Mouse (Mus musculus): Measurements from ENCODE around the gene Uba3. TPM values are rescaled to one million over a fixed set of nuclear protein-coding genes. Genes with fewer than 3 reads are reported as not detected.
A peak's percentile ranks its signal among the peaks of the same experiment; 100 is the strongest.

Uba3 gene
- 88.8 and 90.6 TPM in 2 replicates for polyA plus RNA-seq (2016; fragmentation: Nextera tagmentation; extraction: Ambion mirVana)

GRCm38 (mm10) chr6:97205439-97205885 is at the start of gene Uba3:
Uba3 (minus strand) TSS chr6:97205647.
- H3K36me3 ChIP-seq = peaks cover 6% of the 10 kb centered on the region; the same call in 1 of the 2 replicates
- no peaks in the 10 kb centered on the region for H3K9me3 ChIP-seq
- WGBS = 1% methylated on average over 34 of the region's 38 CpGs
- peak; percentile 100 for DNase-seq (ENCODE audit: low spot score)
- H3K27me3 ChIP-seq (ENCODE audit: insufficient read depth, poor library complexity, severe bottlenecking) = no peaks in the 10 kb centered on the region
- H3K27ac ChIP-seq = peak within 1 kb of the TSS; percentile 97
- H3K4me3 ChIP-seq = peak within 1 kb of the TSS; percentile 91
- H3K4me1 ChIP-seq = peaks cover 16% of the 10 kb centered on the region

- whole genome bisulfite sequencing = 9% methylated on average over 9 of the region's 9 CpGs
- Histone ChIP-seq H3K4me1 (peaks cover 21% of the 10 kb centered on the region), H3K27me3 (ENCODE audit: insufficient read depth, poor library complexity, severe bottlenecking) (no peaks in the 10 kb centered on the region), H3K4me3 (peak within 1 kb of the TSS; percentile 51), H3K36me3 (peaks cover 4% of the 10 kb centered on the region; the same call in 1 of the 2 replicates), H3K27ac (peak within 1 kb of the TSS; percentile 87), H3K9me3 (no peaks in the 10 kb centered on the region)
- peak; percentile 80 for DNase-seq (ENCODE audit: low spot score)
Observed at GRCm38 (mm10) chr6:97252711-97253221, 47.3 kb upstream of the Uba3 start, which contains the start of gene Lmod3. Lmod3 (minus strand) TSS chr6:97252759.

- Histone ChIP-seq H3K4me1 (peaks cover 21% of the 10 kb centered on the region), H3K27me3 (ENCODE audit: insufficient read depth, poor library complexity, severe bottlenecking) (no peaks in the 10 kb centered on the region), H3K4me3 (peak overlapping the region; percentile 51), H3K27ac (peak overlapping the region; percentile 87), H3K36me3 (peaks cover 11% of the 10 kb centered on the region; the same call in 1 of the 2 replicates), H3K9me3 (no peaks in the 10 kb centered on the region)
- WGBS = 41% methylated on average over 5 of the region's 5 CpGs
- DNase-seq (ENCODE audit: low spot score) = no peak
Observed at GRCm38 (mm10) chr6:97252086-97252485, 46.6 kb upstream of the Uba3 start.

GRCm38 (mm10) chr6:97250966-97251365 is 45.5 kb upstream of the Uba3 start:
- 37% methylated on average over 6 of the region's 6 CpGs for WGBS

GRCm38 (mm10) chr6:97245200-97245599 is 39.8 kb upstream of the Uba3 start:
- no peaks in the 10 kb centered on the region for H3K4me1 ChIP-seq
- no peak overlapping the region for H3K27ac ChIP-seq
- no peak for DNase-seq (ENCODE audit: low spot score)
- no peaks in the 10 kb centered on the region for H3K27me3 ChIP-seq (ENCODE audit: insufficient read depth, poor library complexity, severe bottlenecking)
- peaks cover 17% of the 10 kb centered on the region; the same call in 1 of the 2 replicates for H3K36me3 ChIP-seq
- H3K9me3 ChIP-seq = no peaks in the 10 kb centered on the region
- H3K4me3 ChIP-seq = no peak overlapping the region

More at GRCm38 (mm10) chr6:97250966-97251365, 45.5 kb upstream of the Uba3 start:
- Histone ChIP-seq H3K9me3 (no peaks in the 10 kb centered on the region), H3K36me3 (peaks cover 12% of the 10 kb centered on the region; the same call in 1 of the 2 replicates), H3K4me3 (peak overlapping the region; percentile 51; the same call in 1 of the 2 replicates), H3K27me3 (ENCODE audit: insufficient read depth, poor library complexity, severe bottlenecking) (no peaks in the 10 kb centered on the region), H3K4me1 (peaks cover 17% of the 10 kb centered on the region), H3K27ac (peak overlapping the region; percentile 87; the same call in 1 of the 2 replicates)
- DNase-seq (ENCODE audit: low spot score) = peak; percentile 79

GRCm38 (mm10) chr6:97242522-97242921 is 37.1 kb upstream of the Uba3 start:
- no peak for DNase-seq (ENCODE audit: low spot score)
- Histone ChIP-seq H3K4me3 (no peak overlapping the region), H3K27me3 (ENCODE audit: insufficient read depth, poor library complexity, severe bottlenecking) (no peaks in the 10 kb centered on the region), H3K27ac (no peak overlapping the region), H3K9me3 (0 out of 2 replicates have a peak, but pooled peaks cover 4% of the 10 kb centered on the region), H3K36me3 (peaks cover 25% of the 10 kb centered on the region; the same call in 1 of the 2 replicates), H3K4me1 (no peaks in the 10 kb centered on the region)
- 85% methylated on average over 4 of the region's 4 CpGs for WGBS

- no peaks in the 10 kb centered on the region for H3K27me3 ChIP-seq (ENCODE audit: insufficient read depth, poor library complexity, severe bottlenecking)
- H3K9me3 ChIP-seq = 0 out of 2 replicates have a peak, but pooled peaks cover 4% of the 10 kb centered on the region
- no peak overlapping the region for H3K4me3 ChIP-seq
- no peaks in the 10 kb centered on the region for H3K4me1 ChIP-seq
- 85% methylated on average over 5 of the region's 5 CpGs for WGBS
- H3K36me3 ChIP-seq = peaks cover 23% of the 10 kb centered on the region; the same call in 1 of the 2 replicates
- DNase-seq (ENCODE audit: low spot score) = no peak
- H3K27ac ChIP-seq = no peak overlapping the region
Observed at GRCm38 (mm10) chr6:97240092-97240491, 34.6 kb upstream of the Uba3 start.

GRCm38 (mm10) chr6:97239360-97239759 is 33.9 kb upstream of the Uba3 start:
- H3K9me3 ChIP-seq = 0 out of 2 replicates have a peak, but pooled peaks cover 4% of the 10 kb centered on the region
- WGBS = 85% methylated on average over 6 of the region's 6 CpGs
- H3K4me3 ChIP-seq = no peak overlapping the region
- H3K27ac ChIP-seq = no peak overlapping the region
- no peaks in the 10 kb centered on the region for H3K4me1 ChIP-seq
- DNase-seq (ENCODE audit: low spot score) = no peak
- H3K27me3 ChIP-seq (ENCODE audit: insufficient read depth, poor library complexity, severe bottlenecking) = no peaks in the 10 kb centered on the region
- H3K36me3 ChIP-seq = peaks cover 28% of the 10 kb centered on the region; the same call in 1 of the 2 replicates

- Histone ChIP-seq H3K4me3 (no peak overlapping the region), H3K27ac (no peak overlapping the region), H3K36me3 (peaks cover 50% of the 10 kb centered on the region), H3K4me1 (no peaks in the 10 kb centered on the region), H3K9me3 (0 out of 2 replicates have a peak, but pooled peaks cover 4% of the 10 kb centered on the region), H3K27me3 (ENCODE audit: insufficient read depth, poor library complexity, severe bottlenecking) (no peaks in the 10 kb centered on the region)
- WGBS = 93% methylated on average over 5 of the region's 5 CpGs
- DNase-seq (ENCODE audit: low spot score) = no peak
Observed at GRCm38 (mm10) chr6:97236088-97236487, 30.6 kb upstream of the Uba3 start.

- no peak overlapping the region for H3K4me3 ChIP-seq
- H3K27me3 ChIP-seq (ENCODE audit: insufficient read depth, poor library complexity, severe bottlenecking) = no peaks in the 10 kb centered on the region
- no peak for DNase-seq (ENCODE audit: low spot score)
- H3K9me3 ChIP-seq = 0 out of 2 replicates have a peak, but pooled peaks cover 4% of the 10 kb centered on the region
- 84% methylated on average over 7 of the region's 7 CpGs for WGBS
- H3K36me3 ChIP-seq = peaks cover 57% of the 10 kb centered on the region
- no peaks in the 10 kb centered on the region for H3K4me1 ChIP-seq
- no peak overlapping the region for H3K27ac ChIP-seq
Observed at GRCm38 (mm10) chr6:97234911-97235668, 29.6 kb upstream of the Uba3 start.

GRCm38 (mm10) chr6:97227067-97227847 is 21.8 kb upstream of the Uba3 start:
- no peak for DNase-seq (ENCODE audit: low spot score)
- no peaks in the 10 kb centered on the region for H3K9me3 ChIP-seq
- no peaks in the 10 kb centered on the region for H3K27me3 ChIP-seq (ENCODE audit: insufficient read depth, poor library complexity, severe bottlenecking)
- 94% methylated on average over 9 of the region's 9 CpGs for WGBS
- H3K4me1 ChIP-seq = peaks cover 31% of the 10 kb centered on the region
- peaks cover 43% of the 10 kb centered on the region for H3K36me3 ChIP-seq
- no peak overlapping the region for H3K27ac ChIP-seq
- no peak overlapping the region for H3K4me3 ChIP-seq

GRCm38 (mm10) chr6:97226083-97226491 is 20.6 kb upstream of the Uba3 start:
- H3K36me3 ChIP-seq = peaks cover 33% of the 10 kb centered on the region
- peak overlapping the region; percentile 65 for H3K27ac ChIP-seq
- no peaks in the 10 kb centered on the region for H3K27me3 ChIP-seq (ENCODE audit: insufficient read depth, poor library complexity, severe bottlenecking)
- WGBS = 35% methylated on average over 1 of the region's 1 CpGs
- no peak for DNase-seq (ENCODE audit: low spot score)
- H3K4me1 ChIP-seq = peaks cover 43% of the 10 kb centered on the region
- no peak overlapping the region for H3K4me3 ChIP-seq
- no peaks in the 10 kb centered on the region for H3K9me3 ChIP-seq
